Mouse (Mus musculus) embryonic fibroblast, embryonic 13.5 days (primary cell): ENCODE results near the gene Rab28.

ENCODE experiments used
- CTCF ChIP-seq: IDR thresholded peaks from 2 replicates; pipeline ENCODE4 v1.5.1; 2011; ENCODE audit warnings: mild to moderate bottlenecking, control low read depth, low read length, moderate library complexity, borderline replicate concordance; ENCODE audit not compliant: insufficient read depth
- POLR2A ChIP-seq: IDR thresholded peaks from 2 replicates; pipeline ENCODE4 v1.6.1; 2011; ENCODE audit warnings: low read depth, mild to moderate bottlenecking, control low read depth, low read length, moderate library complexity

GRCm38 (mm10) chr5:41752721-41753120 is 44.8 kb upstream of the Rab28 start:
- TF ChIP-seq POLR2A (no peak), CTCF (no peak)
